Mouse (Mus musculus): ENCODE data around the gene Dppa2. TPM values are rescaled to one million over a fixed set of nuclear protein-coding genes. Genes with fewer than 3 reads are reported as not detected.

Gene Dppa2
- polyA plus RNA-seq, 1 experiment from 2014 or later: 0.08 TPM

GRCm38 (mm10) chr16:48355716-48356115 lies 52.0 kb downstream of the Dppa2 start:
- H3K9me3 ChIP-seq: no peaks in the 10 kb centered on the region
- H3K4me3 ChIP-seq: no peak overlapping the region
- H3K9ac ChIP-seq: no peak overlapping the region
- no peaks in the 10 kb centered on the region for H3K36me3 ChIP-seq
- no peak overlapping the region for H3K4me2 ChIP-seq
- no peak overlapping the region for H3K27ac ChIP-seq (replicated peaks)
- no peaks in the 10 kb centered on the region for H3K27me3 ChIP-seq
- ATAC-seq (ENCODE audit: low FRiP score, low read depth): no peak
- 81% methylated on average over 5 of the region's 5 CpGs for WGBS
- H3K4me1 ChIP-seq (replicated peaks): no peaks in the 10 kb centered on the region

DNA sequence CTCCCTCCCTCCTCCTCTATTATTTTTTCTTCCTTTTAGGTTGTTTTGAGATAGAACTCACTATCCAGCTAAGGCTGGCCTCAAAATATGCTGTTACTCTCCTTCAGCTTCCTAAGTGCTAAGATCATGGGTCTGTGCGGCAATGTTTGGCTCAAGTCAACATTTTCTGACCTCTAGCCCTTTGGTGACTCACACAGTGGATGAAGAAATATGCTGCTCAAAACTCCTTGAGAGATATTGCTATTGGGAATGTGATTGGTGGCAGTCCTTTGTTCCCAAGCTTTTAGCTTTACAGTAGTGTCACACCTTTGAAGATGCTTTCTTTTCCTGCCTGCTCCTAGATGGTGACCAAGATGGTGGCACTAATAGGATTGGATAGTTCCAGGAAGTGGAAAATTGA lies 52.7 kb downstream of the Dppa2 start:
- Histone ChIP-seq H3K27ac (replicated peaks) (no peak overlapping the region), H3K27me3 (no peaks in the 10 kb centered on the region), H3K4me2 (no peak overlapping the region), H3K9me3 (no peaks in the 10 kb centered on the region), H3K36me3 (no peaks in the 10 kb centered on the region), H3K4me1 (replicated peaks) (no peaks in the 10 kb centered on the region), H3K9ac (no peak overlapping the region), H3K4me3 (no peak overlapping the region)
- no peak for ATAC-seq (ENCODE audit: low FRiP score, low read depth)
- 95% methylated on average over 1 of the region's 1 CpGs for whole genome bisulfite sequencing

DNA sequence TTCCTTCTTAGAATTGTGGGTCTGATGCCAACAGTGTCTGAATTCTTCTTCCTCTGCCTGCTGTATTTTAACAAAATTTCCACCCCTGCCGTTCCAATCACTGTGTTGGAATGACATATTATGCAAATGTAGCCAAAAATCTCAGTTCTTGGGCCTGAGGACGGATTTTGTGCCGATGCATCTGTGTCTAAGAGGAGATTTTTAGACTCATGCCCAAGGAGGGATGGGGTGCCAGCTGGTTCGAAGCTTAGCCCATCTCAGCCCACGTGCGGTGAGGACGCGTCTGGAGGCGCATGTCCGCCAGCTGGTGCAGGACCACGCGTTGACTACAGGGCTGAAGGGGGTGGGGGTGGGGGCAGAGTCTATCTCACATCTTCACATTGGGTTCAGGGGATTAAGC lies 57.2 kb downstream of the Dppa2 start:
- H3K36me3 ChIP-seq: no peaks in the 10 kb centered on the region
- WGBS: 76% methylated on average over 12 of the region's 12 CpGs
- no peaks in the 10 kb centered on the region for H3K9me3 ChIP-seq
- no peak overlapping the region for H3K4me2 ChIP-seq
- peak; percentile 19; the same call in 1 of the 2 replicates for ATAC-seq (ENCODE audit: low FRiP score, low read depth)
- no peak overlapping the region for H3K9ac ChIP-seq
- no peak overlapping the region for H3K27ac ChIP-seq (replicated peaks)
- no peak overlapping the region for H3K4me3 ChIP-seq
- H3K4me1 ChIP-seq (replicated peaks): no peaks in the 10 kb centered on the region
- H3K27me3 ChIP-seq: no peaks in the 10 kb centered on the region

GRCm38 (mm10) chr16:48366801-48367200 lies 63.1 kb downstream of the Dppa2 start:
- H3K4me2 ChIP-seq: no peak overlapping the region
- no peaks in the 10 kb centered on the region for H3K36me3 ChIP-seq
- WGBS: 93% methylated on average over 5 of the region's 5 CpGs
- no peak overlapping the region for H3K4me3 ChIP-seq
- H3K4me1 ChIP-seq (replicated peaks): no peaks in the 10 kb centered on the region
- H3K9ac ChIP-seq: no peak overlapping the region
- ATAC-seq (ENCODE audit: low FRiP score, low read depth): no peak
- H3K27ac ChIP-seq (replicated peaks): no peak overlapping the region
- no peaks in the 10 kb centered on the region for H3K9me3 ChIP-seq
- H3K27me3 ChIP-seq: no peaks in the 10 kb centered on the region

DNA sequence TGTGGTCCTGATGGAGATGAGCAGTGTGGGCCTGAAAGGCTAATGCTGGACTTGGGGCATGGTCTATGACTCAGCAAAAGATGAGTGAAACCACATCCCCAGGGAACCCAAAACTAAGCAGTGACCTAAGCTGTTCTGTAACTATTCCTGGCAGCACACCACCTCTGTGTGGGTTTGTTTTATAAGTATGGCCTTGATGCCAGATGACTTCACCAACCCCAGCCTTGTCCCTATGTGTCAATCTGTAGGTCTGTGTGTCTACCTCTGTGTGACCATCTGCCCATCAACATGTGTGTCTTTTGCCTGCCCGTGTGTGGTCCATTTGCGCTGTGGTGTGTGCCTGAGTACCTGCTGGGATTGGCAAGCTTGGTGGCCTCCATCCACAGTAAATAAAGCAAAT lies 64.4 kb downstream of the Dppa2 start:
- Histone ChIP-seq H3K9me3 (no peaks in the 10 kb centered on the region), H3K9ac (no peak overlapping the region), H3K27me3 (no peaks in the 10 kb centered on the region), H3K4me1 (replicated peaks) (no peaks in the 10 kb centered on the region), H3K27ac (replicated peaks) (no peak overlapping the region), H3K36me3 (no peaks in the 10 kb centered on the region), H3K4me3 (no peak overlapping the region), H3K4me2 (no peak overlapping the region)
- no peak for ATAC-seq (ENCODE audit: low FRiP score, low read depth)
- 89% methylated on average over 2 of the region's 2 CpGs for WGBS

Other genes starting within 250 kb of the Dppa2 start
- not detected in 2 replicates for gene Dppa4, start 20.2 kb upstream of the Dppa2 start, polyA plus RNA-seq (2015; fragmentation: Nextera tagmentation; extraction: Ambion mirVana)
- not detected in 2 replicates for gene Gm5485, start 108.5 kb downstream of the Dppa2 start, polyA plus RNA-seq (2015; fragmentation: Nextera tagmentation; extraction: Ambion mirVana)
- gene Morc1, start 127.3 kb downstream of the Dppa2 start, polyA plus RNA-seq (2015; fragmentation: Nextera tagmentation; extraction: Ambion mirVana): 0.16 and 0.20 TPM in 2 replicates